Mouse (Mus musculus) hindbrain, embryonic 16.5 days (tissue): ENCODE measurements at regions not wholly inside any gene's neighbourhood (a gene's known extent, or its start where the extent isn't known, plus 50 kb on each side); places are given as distances from the start of the nearest gene placed in this dataset.

ENCODE experiments used
- ATAC-seq: fragments of 200-750 bp; cut with Nextera tagmentation; 2 replicates; pipeline ENCODE4 v1.8.0; 2017; ENCODE audit warnings: moderate TSS enrichment, moderate library complexity
- H3K27ac ChIP-seq: fragments of 300-500 bp; sonication (generic); 2 replicates; pipeline ENCODE4 v1.5.1; 2014; ENCODE audit warnings: low read depth, mild to moderate bottlenecking, control low read depth, low read length, moderate library complexity
- H3K27me3 ChIP-seq: fragments of 300-500 bp; sonication (generic); replicated peaks from 2 replicates; pipeline ENCODE4 v1.6.1; 2014; ENCODE audit warnings: low read length; ENCODE audit not compliant: control insufficient read depth, insufficient read depth
- H3K36me3 ChIP-seq: fragments of 300-500 bp; sonication (generic); 2 replicates; pipeline ENCODE4 v1.6.1; 2014; ENCODE audit warnings: mild to moderate bottlenecking, low read length, moderate library complexity, mixed read lengths; ENCODE audit not compliant: control insufficient read depth, insufficient read depth
- H3K4me1 ChIP-seq: fragments of 300-500 bp; sonication (generic); 2 replicates; pipeline ENCODE4 v1.6.1; 2014; ENCODE audit warnings: low read depth, low read length; ENCODE audit not compliant: control insufficient read depth, insufficient read depth
- H3K4me2 ChIP-seq: fragments of 300-500 bp; sonication (generic); 2 replicates; pipeline ENCODE4 v1.6.1; 2014; ENCODE audit warnings: mild to moderate bottlenecking, low read length, control low read depth, moderate library complexity
- H3K4me3 ChIP-seq: fragments of 300-500 bp; sonication (generic); 2 replicates; pipeline ENCODE4 v1.5.1; 2014; ENCODE audit warnings: mild to moderate bottlenecking, low read length, control low read depth, moderate library complexity
- H3K9ac ChIP-seq: fragments of 300-500 bp; sonication (generic); 2 replicates; pipeline ENCODE4 v1.6.1; 2014; ENCODE audit warnings: low read depth, mild to moderate bottlenecking, control low read depth, low read length, moderate library complexity
- H3K9me3 ChIP-seq: fragments of 300-500 bp; sonication (generic); 2 replicates; pipeline ENCODE4 v1.6.1; 2014; ENCODE audit warnings: mild to moderate bottlenecking, low read length, moderate library complexity; ENCODE audit not compliant: control insufficient read depth
- WGBS: fragments of 180-500 bp; shearing (Covaris S2); extraction: QIAGEN DNeasy Blood & Tissue Kit; methylation state at CpG from one replicate; pipeline ENCODE4 v1.1.7; 2014; 5-methylcytosine and 5-hydroxymethylcytosine counted together

GRCm38 (mm10) chr16:50096563-50096962, 296.2 kb downstream of the Cd47 start:
- H3K4me2 ChIP-seq = no peak overlapping the region
- no peak overlapping the region for H3K27ac ChIP-seq
- 85% methylated on average over 2 of the region's 2 CpGs for WGBS
- H3K9ac ChIP-seq = no peak overlapping the region
- no peak overlapping the region for H3K4me3 ChIP-seq
- no peaks in the 10 kb centered on the region for H3K4me1 ChIP-seq
- no peaks in the 10 kb centered on the region for H3K27me3 ChIP-seq
- H3K9me3 ChIP-seq = no peaks in the 10 kb centered on the region
- H3K36me3 ChIP-seq = no peaks in the 10 kb centered on the region
- no peak for ATAC-seq

- Histone ChIP-seq H3K4me1 (no peaks in the 10 kb centered on the region), H3K4me2 (no peak overlapping the region), H3K9ac (no peak overlapping the region), H3K27ac (no peak overlapping the region), H3K27me3 (no peaks in the 10 kb centered on the region), H3K4me3 (no peak overlapping the region), H3K9me3 (no peaks in the 10 kb centered on the region), H3K36me3 (no peaks in the 10 kb centered on the region)
- WGBS = 91% methylated on average over 7 of the region's 7 CpGs
- no peak for ATAC-seq
Observed at GRCm38 (mm10) chr16:50103340-50103739, 303.0 kb downstream of the Cd47 start.

- Histone ChIP-seq H3K4me3 (no peak overlapping the region), H3K4me1 (no peaks in the 10 kb centered on the region), H3K4me2 (no peak overlapping the region), H3K27ac (no peak overlapping the region), H3K36me3 (no peaks in the 10 kb centered on the region), H3K9ac (no peak overlapping the region), H3K27me3 (no peaks in the 10 kb centered on the region), H3K9me3 (no peaks in the 10 kb centered on the region)
- no peak for ATAC-seq
- 93% methylated on average over 7 of the region's 7 CpGs for WGBS
Observed at GRCm38 (mm10) chr16:50118150-50118549, 314.0 kb downstream of the Bbx start.

GRCm38 (mm10) chr16:50122460-50122859, 309.7 kb downstream of the Bbx start:
- no peaks in the 10 kb centered on the region for H3K27me3 ChIP-seq
- no peaks in the 10 kb centered on the region for H3K4me1 ChIP-seq
- H3K9me3 ChIP-seq = no peaks in the 10 kb centered on the region
- no peak overlapping the region for H3K4me3 ChIP-seq
- H3K27ac ChIP-seq = no peak overlapping the region
- WGBS = 66% methylated on average over 2 of the region's 2 CpGs
- H3K4me2 ChIP-seq = no peak overlapping the region
- H3K9ac ChIP-seq = no peak overlapping the region
- H3K36me3 ChIP-seq = no peaks in the 10 kb centered on the region
- no peak for ATAC-seq

GRCm38 (mm10) chr16:50124646-50125045, 307.5 kb downstream of the Bbx start:
- Histone ChIP-seq H3K27me3 (no peaks in the 10 kb centered on the region), H3K4me1 (no peaks in the 10 kb centered on the region), H3K9me3 (no peaks in the 10 kb centered on the region), H3K4me3 (no peak overlapping the region), H3K36me3 (no peaks in the 10 kb centered on the region), H3K9ac (no peak overlapping the region), H3K4me2 (no peak overlapping the region), H3K27ac (no peak overlapping the region)
- WGBS = 77% methylated on average over 4 of the region's 4 CpGs
- 0 out of 2 replicates have a peak, but pooled peaks have one; percentile 37 for ATAC-seq

- Histone ChIP-seq H3K36me3 (no peaks in the 10 kb centered on the region), H3K9ac (no peak overlapping the region), H3K4me1 (no peaks in the 10 kb centered on the region), H3K9me3 (no peaks in the 10 kb centered on the region), H3K27ac (no peak overlapping the region), H3K4me3 (no peak overlapping the region), H3K4me2 (no peak overlapping the region), H3K27me3 (no peaks in the 10 kb centered on the region)
- no peak for ATAC-seq
- WGBS = 81% methylated on average over 5 of the region's 5 CpGs
Observed at GRCm38 (mm10) chr16:50125564-50125963, 306.6 kb downstream of the Bbx start.

- no peak for ATAC-seq
- no peaks in the 10 kb centered on the region for H3K9me3 ChIP-seq
- H3K4me1 ChIP-seq = no peaks in the 10 kb centered on the region
- no peaks in the 10 kb centered on the region for H3K27me3 ChIP-seq
- no peak overlapping the region for H3K4me2 ChIP-seq
- no peak overlapping the region for H3K4me3 ChIP-seq
- 90% methylated on average over 2 of the region's 2 CpGs for WGBS
- H3K36me3 ChIP-seq = no peaks in the 10 kb centered on the region
- H3K9ac ChIP-seq = no peak overlapping the region
- H3K27ac ChIP-seq = no peak overlapping the region
Observed at GRCm38 (mm10) chr16:50131406-50131805, 300.8 kb downstream of the Bbx start.
